Mouse (Mus musculus) ovary, adult 18-20 months (tissue): ENCODE measurements around the gene Mus81.
A peak's percentile ranks its signal among the peaks of the same experiment; 100 is the strongest.
"Not testable (repeated sequence)": the region's sequence is repeated elsewhere in the genome, so short reads cannot be mapped to it uniquely, and the experiment has no call there.

Experiments
- DNase-seq: peaks from one replicate; pipeline ENCODE4 v3.0.0; 2022; ENCODE audit warnings: low spot score, mixed read lengths

Mus81 gene

DNA sequence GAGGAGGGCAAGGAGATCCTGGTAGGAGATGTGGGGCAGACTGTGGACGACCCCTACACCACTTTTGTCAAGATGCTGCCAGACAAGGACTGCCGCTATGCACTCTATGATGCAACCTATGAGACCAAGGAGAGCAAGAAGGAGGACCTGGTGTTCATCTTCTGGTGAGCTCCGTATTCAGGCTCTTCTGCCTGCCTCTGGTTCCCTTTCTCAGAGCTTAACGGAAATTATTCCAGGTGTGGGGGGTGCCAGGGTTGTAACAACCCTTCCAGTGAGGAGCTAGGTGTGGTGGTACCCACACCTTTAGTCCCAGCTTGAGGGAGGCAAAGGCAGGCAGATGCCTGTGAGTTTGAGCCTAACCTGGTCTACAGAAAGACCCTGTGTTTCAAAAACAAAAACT lies 4.4 kb upstream of the Mus81 start:
- DNase-seq, result no peak

DNA sequence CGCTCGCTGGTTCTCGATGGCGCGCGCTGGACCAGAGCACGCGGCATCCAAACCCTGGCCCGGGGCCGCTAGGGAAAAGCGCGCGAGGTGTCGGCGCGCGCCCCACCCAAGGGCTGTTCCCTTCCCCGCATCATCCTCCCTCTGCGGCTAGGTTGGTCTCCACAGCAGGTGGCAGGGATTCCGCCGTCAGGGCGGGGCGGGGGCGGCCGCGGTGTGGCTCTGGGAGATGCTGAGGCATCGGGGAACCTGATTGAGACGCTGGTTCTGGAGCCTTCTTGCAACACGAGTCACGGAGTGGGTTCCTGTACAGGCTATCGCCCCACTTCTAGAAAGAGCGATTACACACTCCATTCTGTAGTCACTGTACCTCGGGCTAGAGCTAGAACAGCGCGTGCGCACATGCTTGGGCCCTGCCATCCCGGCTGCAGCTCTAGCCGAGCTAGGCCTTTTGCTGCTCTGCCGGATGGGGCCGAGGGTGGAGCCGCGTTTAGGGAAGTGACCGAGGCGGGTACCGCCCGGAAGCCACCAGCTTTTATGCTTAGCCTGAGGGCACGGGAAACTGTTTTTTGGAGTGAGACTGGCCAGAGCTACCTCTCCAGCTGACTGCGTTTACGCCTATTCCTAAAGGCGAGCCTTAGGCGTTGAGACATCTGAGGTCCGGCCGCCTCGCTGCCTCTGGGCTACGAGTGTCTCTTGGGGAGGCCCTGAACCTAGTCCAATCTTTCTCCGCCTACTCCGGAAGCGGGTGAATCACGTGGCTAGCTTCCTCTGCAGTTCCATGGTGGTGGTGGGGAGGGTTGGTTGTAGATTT lies 2.9 kb upstream of the Mus81 start:
- DNase-seq, result peak; percentile 77

DNA sequence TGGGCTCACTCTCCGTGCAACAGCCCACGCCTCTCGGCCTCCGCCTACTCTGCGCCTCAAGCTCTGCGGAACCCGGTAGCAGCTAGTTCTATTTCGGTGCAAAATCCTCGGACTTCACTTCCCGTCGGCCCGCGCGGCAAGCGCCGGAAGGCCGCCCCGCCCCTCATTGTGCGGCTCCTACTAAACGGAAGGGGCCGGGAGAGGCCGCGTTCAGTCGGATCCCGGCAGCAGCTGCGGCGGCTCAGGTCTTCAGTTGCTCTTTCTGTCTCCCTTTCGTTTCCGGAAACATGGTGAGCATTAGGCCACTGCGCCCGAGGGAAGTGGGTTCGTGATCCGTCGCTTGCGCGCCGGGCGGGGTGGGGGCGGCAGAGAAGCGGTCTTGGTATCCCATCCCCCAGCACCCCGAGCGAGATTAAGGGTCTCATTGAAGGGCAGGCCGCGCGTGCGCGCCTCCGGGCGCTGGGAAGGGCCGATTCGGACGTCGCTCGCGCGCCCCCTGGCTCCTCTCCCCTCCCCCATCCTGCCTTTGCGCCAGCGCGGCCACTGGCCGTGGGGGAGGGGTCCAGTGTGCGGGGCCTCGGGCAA lies 2.2 kb upstream of the Mus81 start, which contains the start of gene Cfl1:
Gene Cfl1 (plus strand): TSS at position 143 of the 585 bp plus-strand sequence.
- peak; percentile 94 for DNase-seq

DNA sequence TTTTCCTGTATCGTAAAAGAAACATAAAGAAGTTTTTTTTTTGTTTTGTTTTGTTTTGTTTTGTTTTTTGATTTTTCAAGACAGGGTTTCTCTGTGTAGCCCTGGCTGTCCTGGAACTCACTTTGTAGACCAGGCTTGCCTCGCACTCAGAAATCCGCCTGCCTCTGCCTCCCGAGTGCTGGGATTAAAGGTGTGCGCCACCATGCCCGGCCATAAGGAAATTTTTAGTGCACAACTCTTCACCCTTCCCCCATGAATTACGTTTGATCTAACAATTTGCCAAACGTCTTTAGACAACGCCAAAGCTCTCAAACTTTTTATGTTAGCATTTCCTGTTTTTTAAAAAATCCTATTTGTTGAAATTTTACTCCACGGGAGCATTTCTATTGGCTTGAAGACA lies 1.5 kb upstream of the Mus81 start:
- DNase-seq, result not testable (repeated sequence)

DNA sequence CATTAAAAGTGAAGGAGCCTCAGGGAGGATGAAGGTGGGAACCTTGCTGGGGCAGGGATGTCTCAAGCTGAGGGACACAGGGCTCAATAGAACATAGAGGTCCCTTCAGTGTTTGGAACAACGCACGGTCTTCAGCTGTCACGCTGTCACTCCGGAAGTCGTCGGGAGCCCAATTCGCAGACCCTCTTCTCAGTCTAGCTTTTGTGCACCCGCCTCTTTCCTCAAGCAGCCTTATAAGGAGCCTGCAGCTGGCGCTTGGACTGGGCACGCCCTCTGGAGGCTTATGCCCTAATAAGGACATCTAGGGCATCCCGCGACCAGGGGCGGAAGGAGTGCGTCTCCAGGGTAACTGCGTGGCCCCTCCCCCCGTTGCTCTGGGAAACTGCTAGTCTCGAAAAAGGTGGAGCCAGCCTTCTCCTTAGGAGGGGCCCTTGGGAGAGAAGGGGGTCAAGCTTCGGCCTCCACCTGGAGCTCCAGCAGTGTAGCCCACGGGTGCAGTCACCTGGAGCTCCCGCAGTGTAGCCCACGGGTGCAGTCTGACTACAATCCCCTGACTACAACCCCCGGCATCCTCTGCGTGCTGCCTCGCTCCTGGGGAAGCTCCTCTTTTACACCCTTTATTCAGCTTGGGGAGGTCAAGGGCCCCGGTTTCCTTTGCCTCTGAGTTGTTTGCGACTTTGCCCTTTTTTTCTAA lies 823 bp upstream of the Mus81 start:
- peak; percentile 97 for DNase-seq

DNA sequence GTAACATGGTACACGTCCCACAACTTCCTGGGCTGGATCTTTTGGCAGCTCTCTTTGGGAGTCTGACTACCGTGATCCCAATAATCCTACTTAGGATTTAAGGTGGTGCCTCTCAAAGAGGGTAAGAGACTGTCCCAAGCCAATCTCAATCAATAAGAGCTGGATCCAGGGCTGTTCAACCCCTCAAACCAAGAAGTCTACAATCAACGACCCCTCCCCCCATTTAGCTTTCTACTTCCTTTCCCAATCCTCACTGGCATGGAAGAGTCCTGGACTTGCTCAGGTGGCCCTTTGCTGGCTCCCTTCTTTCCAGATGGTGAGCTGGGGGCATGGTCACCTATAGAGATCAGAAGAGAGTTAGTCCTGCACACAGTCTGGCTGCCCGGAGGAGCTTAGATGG lies 1.4 kb downstream of the Mus81 start:
- no peak for DNase-seq

DNA sequence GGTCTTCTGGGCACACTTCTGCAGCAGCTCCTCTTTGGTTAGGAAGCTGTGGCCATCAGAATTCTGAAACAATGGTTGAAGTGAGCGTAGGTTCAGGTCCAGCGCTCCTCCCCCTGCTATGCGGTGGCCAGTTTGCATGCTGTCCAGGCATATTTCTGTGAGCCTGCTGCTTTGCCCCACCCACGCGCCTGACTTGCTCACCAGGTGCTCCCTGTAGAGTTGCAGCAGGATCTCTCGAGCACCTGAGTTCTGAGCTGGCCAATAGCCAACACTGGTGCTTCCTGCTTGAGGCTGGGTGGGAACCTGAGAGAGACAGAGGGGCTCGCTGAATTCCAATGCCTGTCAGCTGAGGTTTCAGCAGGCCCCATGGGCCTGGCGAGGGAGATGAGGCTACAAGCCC lies 1.9 kb downstream of the Mus81 start:
- DNase-seq, result no peak

DNA sequence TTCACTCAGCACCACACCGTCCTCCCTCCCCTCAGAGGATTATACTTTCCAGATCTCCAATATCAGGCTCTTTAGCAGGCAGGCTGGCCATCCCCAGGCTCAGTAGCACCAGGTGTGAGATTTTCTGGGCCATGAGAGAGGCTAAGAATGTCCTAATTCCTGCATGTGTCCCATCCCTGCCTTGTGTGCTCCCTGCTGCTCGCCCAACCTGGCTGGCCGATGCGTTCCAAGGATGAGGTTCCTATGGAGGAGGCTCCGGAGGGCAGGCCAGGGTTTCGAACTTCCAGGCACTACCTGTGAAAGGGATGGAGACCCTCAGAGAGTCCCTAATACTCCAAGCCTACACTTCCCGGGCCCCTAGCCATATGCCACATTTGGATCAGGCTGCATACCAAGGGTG lies 2.4 kb downstream of the Mus81 start:
- no peak for DNase-seq

DNA sequence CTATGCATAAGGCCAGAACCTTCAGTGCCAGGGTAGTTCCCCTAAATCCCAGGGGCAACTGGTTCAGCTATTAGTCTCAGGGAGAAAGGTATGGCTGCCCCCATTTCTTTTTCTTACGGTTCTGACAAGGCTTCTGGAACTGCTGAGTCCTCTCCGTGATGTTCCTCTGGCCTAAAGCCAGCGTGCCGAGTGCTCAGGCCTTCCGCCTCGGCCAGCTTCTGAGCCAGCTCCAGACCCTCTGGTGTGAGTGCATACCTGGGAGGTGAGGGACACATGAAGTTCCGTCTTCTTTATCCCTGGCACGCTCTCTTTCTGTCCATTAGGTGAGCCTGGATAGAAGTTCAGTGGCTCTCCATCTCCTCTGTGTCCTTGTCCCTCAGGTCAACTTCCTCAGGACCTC lies 2.8 kb downstream of the Mus81 start:
- no peak for DNase-seq

DNA sequence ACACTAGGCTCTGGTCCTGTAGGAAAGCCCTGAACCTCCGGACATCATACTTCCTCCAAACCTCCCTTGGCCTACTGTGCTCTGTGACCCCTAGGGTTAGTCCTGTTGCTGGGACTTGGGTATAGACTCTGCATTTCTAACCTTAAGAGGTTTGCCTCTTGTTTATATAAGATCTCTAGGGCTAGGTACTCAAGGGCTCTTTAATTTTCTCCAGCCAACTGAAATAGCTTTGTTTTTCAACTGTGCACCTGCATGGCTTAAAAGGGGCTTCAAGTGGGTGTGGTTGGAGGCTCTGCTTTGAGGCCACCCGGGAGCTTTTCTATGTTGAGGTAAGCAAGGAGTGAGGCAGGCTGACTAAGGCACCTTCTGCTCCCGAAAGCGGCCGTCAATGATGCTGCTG lies 3.7 kb downstream of the Mus81 start:
- no peak for DNase-seq

DNA sequence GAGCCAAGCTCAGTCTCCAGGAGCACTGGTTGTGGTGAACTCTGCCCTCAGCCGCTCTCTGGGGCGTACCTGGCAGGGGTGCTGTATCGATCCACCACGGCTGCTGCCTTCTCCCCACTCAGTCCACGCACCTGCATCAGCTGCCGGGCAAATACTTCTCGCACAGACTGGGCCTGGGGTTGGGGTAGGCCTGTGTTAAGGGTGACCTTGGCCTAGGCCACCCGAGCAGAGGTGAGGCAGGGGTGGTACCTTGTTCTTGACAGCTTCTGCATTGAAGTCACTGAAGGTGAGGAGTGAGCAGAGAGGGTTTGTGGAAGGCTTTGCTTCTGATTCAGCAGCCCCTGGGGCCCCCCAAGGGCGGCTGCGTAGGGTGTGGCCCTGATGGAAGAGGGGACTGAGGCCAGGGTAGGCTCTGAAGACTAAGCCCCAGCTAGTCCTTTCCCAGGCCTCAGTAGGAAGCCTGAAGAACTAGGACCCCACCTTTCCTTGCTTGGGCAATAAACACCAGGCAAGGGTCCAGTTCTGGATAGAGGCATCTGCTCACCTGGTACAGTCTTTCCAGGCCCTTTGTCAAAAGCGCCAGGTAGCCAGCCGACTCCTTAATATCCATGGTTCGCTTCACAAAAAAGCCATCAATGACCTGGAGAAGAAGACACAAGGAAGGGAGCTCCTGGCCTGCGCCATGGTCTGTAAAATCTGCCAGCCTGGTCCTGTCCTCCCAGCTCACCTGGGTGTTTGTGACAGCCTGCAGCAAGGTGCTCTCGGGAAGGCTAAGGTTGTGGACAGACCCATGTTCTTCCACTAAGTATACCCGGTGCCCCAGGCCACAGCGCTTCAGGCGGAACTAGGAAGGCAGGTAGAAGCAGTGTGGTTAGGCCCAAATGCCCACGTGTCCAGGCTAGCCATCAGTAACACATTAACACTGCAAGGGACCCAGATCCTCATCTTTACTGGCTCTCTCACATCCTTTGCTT lies 4.5 kb downstream of the Mus81 start:
- no peak for DNase-seq

DNA sequence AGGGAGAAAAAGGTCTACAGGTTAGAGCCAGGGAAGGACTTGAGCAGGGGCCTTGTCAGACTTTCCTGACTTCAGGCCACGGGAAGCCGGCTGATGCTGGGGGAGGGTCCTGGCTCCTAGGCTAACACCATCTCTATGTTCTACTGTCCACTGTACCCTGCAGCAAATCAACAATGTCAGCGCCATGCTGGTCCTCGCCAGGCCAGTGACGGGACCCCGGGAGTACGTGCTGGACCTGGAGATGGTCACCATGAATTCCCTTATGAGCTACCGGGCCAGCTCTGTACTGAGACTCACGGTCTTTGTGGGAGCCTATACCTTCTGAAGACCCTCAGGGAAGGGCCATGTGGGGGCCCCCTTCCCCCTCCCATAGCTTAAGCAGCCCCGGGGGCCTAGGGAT lies 6.8 kb downstream of the Mus81 start:
- no peak for DNase-seq

DNA sequence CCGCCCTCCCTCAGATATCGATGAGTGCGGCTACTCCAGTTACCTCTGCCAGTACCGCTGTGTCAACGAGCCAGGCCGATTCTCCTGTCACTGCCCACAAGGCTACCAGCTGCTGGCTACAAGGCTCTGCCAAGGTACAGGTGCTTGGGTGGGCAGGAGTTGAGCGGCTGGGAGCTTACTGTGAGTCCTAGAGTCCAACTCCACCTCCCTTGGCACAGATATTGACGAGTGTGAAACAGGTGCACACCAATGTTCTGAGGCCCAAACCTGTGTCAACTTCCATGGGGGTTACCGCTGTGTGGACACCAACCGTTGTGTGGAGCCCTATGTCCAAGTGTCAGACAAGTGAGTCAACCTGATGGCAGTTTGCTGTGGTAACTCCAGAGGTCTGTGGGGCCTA lies 8.2 kb downstream of the Mus81 start:
- DNase-seq, result no peak

DNA sequence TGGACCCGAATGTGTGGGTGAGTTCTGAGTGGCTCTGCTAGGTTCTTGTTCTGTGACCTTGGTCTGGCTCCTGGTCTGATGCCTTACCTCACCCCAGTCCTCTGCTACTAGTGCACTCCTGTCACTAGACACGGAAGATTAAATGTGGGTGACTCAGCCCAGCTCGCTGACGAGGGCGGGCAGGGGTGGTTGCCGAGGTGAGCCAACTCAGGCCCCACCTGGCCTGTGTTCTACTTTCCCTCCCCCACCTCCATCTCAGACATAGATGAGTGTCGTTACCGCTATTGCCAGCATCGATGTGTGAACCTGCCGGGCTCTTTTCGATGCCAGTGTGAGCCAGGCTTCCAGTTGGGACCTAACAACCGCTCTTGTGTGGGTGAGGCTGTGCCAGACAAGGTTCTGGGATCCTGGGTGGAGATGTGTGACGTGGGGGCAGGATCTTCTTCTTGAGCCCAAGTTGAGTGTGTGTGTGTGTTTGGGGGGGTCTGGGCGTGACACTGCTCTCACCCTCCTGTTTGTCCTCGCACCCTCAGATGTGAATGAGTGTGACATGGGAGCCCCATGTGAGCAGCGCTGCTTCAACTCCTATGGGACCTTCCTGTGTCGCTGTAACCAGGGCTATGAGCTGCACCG lies 10.4 kb downstream of the Mus81 start:
- DNase-seq, result no peak

DNA sequence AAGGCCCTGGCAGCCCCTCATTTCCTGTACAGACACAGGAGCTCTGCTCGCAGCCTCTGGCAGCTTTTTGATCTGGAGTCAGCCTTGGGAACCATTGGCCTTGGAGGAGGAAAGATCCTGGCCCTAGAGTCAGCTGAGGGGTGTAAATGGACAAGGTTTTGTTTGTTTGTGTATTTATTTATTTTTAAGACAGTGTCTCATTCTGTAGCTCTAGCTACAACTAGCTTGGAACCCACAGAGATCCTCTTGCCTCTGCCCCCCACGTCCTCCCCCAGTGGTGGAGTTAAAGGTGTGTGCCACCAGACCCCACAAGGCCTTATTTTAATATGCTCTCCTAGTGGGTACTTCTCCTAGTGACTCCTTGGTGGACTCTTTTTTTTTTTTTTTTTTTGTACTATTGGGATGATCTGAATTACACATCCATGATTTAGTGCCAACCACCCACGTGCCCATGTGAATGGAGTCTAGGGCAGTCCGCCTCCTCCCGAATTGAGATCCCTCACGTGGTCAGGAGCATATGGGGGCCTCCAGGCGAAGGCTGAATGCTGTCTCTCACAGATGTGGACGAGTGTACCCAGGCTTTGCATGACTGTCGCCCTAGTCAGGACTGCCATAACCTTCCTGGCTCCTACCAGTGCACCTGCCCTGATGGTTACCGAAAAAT lies 11.1 kb downstream of the Mus81 start:
- DNase-seq, result no peak

DNA sequence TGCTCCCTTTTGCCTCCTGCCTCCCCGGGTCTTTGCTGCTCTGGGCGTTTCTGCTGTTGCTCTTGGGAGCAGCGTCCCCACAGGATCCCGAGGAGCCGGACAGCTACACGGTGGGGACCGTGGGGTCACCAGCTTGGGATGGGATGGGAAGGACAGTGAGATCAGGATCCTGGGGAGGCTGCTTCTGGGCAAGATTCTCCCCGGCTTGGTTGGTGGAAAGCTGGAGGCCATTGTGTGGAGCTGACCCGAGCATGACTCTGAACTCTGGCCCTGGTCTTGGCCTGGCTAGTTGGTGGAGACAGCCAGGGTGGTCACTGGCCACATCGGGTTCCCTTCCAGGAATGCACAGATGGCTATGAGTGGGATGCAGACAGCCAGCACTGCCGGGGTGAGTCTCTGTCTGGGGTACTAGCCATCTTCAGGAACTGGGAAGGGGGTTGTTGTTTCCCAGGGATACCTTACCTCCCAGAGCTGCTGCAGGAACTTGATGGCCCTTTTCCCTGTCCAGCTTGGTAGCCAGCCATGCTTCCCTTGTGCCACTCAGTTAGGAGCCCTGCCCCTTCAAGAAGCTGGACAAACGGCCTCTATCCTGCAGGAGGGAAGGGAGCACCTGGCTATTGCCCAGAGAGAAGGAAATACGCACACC lies 13.0 kb downstream of the Mus81 start:
- no peak for DNase-seq

DNA sequence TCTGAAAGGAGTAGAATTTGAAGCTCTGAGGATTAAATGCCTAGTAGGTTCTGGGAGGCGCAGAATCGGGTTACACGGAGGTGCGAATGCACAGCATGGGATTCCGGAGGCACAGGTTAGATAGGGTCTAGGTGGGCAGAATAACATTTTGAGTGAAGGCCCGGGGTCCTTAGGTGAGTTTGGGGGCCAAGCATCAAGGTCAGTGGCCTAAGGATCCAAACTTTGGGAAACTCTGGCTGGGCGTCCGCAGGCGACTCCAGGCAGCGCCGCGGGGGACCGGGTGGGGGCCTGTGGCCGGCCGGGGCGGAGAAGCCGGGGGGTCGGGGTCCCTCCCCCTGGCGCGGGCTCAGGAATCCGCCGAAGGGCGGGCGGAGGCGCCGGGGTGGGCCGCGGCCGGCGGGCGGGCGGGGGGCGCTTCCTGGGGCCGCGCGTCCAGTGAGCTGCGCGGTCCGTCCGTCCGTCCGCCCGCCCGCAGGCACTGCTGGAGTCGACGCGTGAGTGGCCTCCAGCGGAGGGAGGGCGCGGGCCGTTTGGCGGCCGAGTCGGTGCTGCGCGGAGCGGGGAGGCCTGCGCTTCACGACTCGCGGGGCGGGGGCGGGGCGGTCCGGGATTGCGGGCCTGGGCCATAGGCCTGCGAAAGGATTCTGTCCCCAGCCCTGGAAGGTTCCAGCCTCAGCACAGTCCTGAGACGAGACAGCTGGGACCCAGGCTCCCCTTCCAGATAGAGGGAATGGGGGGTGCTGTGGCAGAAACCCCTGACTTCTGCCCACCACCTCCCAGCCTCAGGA lies 13.7 kb downstream of the Mus81 start:
- no peak for DNase-seq

DNA sequence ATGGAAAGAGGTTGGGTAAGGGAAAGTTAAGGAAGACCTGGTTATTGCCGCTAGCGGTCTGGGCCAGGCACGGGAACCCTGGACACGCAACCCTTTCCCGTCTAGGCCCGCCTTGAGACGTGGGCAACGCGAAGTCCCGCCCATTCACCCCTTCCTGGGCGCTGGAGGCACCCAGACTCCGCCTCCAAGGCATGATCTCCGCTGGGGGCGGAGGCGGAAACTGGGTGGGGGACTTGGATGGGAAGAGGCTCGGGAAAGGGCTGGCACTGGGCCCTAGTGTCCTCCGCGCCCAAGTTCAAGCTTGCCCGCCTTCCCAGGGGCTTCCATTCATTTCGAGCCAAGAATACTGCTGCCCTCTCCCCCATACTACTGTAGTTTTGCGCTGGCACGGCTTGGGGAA lies 14.5 kb downstream of the Mus81 start, which contains the start of gene Efemp2:
Gene Efemp2 (plus strand): TSS at position 235 of the 400 bp plus-strand sequence.
- DNase-seq, result peak; percentile 88

DNA sequence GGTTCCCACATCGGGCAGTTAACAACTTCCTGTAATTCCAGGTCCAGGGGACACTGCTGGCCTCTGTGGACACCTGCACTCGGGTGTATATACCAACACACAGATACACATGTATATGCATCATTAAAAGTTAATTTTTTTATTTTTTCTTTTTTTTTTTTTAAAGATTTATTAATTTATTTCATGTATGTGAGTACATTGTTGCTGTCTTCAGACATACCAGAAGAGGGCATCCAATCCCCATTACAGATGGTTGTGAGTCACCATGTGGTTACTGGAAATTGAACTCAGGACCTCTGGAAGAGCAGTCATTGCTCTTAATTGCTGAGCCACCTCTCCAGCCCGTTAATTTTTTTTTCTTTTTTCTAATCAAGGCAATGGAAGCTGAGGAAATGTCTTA lies 15.3 kb downstream of the Mus81 start:
- no peak for DNase-seq

DNA sequence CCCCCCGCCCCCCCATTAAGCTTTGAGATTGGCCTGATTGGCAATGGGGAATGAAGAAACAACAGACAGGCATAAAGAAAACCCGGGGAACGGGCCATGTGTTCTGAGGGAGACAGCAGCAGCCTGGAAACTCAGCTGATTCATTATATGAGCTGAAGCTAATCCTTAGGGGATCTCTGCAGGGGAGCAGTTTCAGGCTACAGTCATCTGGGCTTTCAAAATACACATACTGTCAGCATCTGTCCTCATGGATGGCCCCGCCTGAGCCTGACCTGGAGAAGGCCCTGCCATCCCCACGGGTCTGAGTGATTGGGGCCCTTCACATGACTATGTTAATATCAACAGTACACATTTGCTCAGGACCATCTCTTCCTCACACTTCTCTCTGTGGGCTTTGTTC lies 16.4 kb downstream of the Mus81 start:
- no peak for DNase-seq
